Mouse (Mus musculus) hindbrain, embryonic 16.5 days (tissue): ENCODE measurements at regions not wholly inside any gene's neighbourhood (a gene's known extent, or its start where the extent isn't known, plus 50 kb on each side); places are given as distances from the start of the nearest gene placed in this dataset.
A peak's percentile ranks its signal among the peaks of the same experiment; 100 is the strongest.

ENCODE experiments used
- ATAC-seq: fragments of 200-750 bp; cut with Nextera tagmentation; 2 replicates; pipeline ENCODE4 v1.8.0; 2017; ENCODE audit warnings: moderate TSS enrichment, moderate library complexity
- H3K27ac ChIP-seq: fragments of 300-500 bp; sonication (generic); 2 replicates; pipeline ENCODE4 v1.5.1; 2014; ENCODE audit warnings: low read depth, mild to moderate bottlenecking, control low read depth, low read length, moderate library complexity
- H3K27me3 ChIP-seq: fragments of 300-500 bp; sonication (generic); replicated peaks from 2 replicates; pipeline ENCODE4 v1.6.1; 2014; ENCODE audit warnings: low read length; ENCODE audit not compliant: control insufficient read depth, insufficient read depth
- H3K36me3 ChIP-seq: fragments of 300-500 bp; sonication (generic); 2 replicates; pipeline ENCODE4 v1.6.1; 2014; ENCODE audit warnings: mild to moderate bottlenecking, low read length, moderate library complexity, mixed read lengths; ENCODE audit not compliant: control insufficient read depth, insufficient read depth
- H3K4me1 ChIP-seq: fragments of 300-500 bp; sonication (generic); 2 replicates; pipeline ENCODE4 v1.6.1; 2014; ENCODE audit warnings: low read depth, low read length; ENCODE audit not compliant: control insufficient read depth, insufficient read depth
- H3K4me2 ChIP-seq: fragments of 300-500 bp; sonication (generic); 2 replicates; pipeline ENCODE4 v1.6.1; 2014; ENCODE audit warnings: mild to moderate bottlenecking, low read length, control low read depth, moderate library complexity
- H3K4me3 ChIP-seq: fragments of 300-500 bp; sonication (generic); 2 replicates; pipeline ENCODE4 v1.5.1; 2014; ENCODE audit warnings: mild to moderate bottlenecking, low read length, control low read depth, moderate library complexity
- H3K9ac ChIP-seq: fragments of 300-500 bp; sonication (generic); 2 replicates; pipeline ENCODE4 v1.6.1; 2014; ENCODE audit warnings: low read depth, mild to moderate bottlenecking, control low read depth, low read length, moderate library complexity
- H3K9me3 ChIP-seq: fragments of 300-500 bp; sonication (generic); 2 replicates; pipeline ENCODE4 v1.6.1; 2014; ENCODE audit warnings: mild to moderate bottlenecking, low read length, moderate library complexity; ENCODE audit not compliant: control insufficient read depth
- WGBS: fragments of 180-500 bp; shearing (Covaris S2); extraction: QIAGEN DNeasy Blood & Tissue Kit; methylation state at CpG from one replicate; pipeline ENCODE4 v1.1.7; 2014; 5-methylcytosine and 5-hydroxymethylcytosine counted together

- H3K9ac ChIP-seq = no peak overlapping the region
- peak; percentile 82 for ATAC-seq
- H3K4me3 ChIP-seq = no peak overlapping the region
- WGBS = 33% methylated on average over 3 of the region's 3 CpGs
- no peak overlapping the region for H3K27ac ChIP-seq
- H3K4me1 ChIP-seq = no peaks in the 10 kb centered on the region
- no peaks in the 10 kb centered on the region for H3K9me3 ChIP-seq
- no peaks in the 10 kb centered on the region for H3K27me3 ChIP-seq
- H3K36me3 ChIP-seq = no peaks in the 10 kb centered on the region
- no peak overlapping the region for H3K4me2 ChIP-seq
Observed at GRCm38 (mm10) chr12:47275904-47276303, 457.2 kb upstream of the Nova1 start.

- Histone ChIP-seq H3K27ac (no peak overlapping the region), H3K27me3 (no peaks in the 10 kb centered on the region), H3K9me3 (no peaks in the 10 kb centered on the region), H3K4me1 (no peaks in the 10 kb centered on the region), H3K9ac (no peak overlapping the region), H3K4me2 (no peak overlapping the region), H3K4me3 (no peak overlapping the region), H3K36me3 (no peaks in the 10 kb centered on the region)
- no peak for ATAC-seq
- 91% methylated on average over 2 of the region's 2 CpGs for WGBS
Observed at GRCm38 (mm10) chr12:47272309-47272708, 453.6 kb upstream of the Nova1 start.

- H3K27ac ChIP-seq = no peak overlapping the region
- H3K36me3 ChIP-seq = no peaks in the 10 kb centered on the region
- H3K9me3 ChIP-seq = no peaks in the 10 kb centered on the region
- WGBS = 62% methylated on average over 1 of the region's 1 CpGs
- no peaks in the 10 kb centered on the region for H3K4me1 ChIP-seq
- ATAC-seq = no peak
- no peak overlapping the region for H3K4me3 ChIP-seq
- no peaks in the 10 kb centered on the region for H3K27me3 ChIP-seq
- no peak overlapping the region for H3K4me2 ChIP-seq
- H3K9ac ChIP-seq = no peak overlapping the region
Observed at GRCm38 (mm10) chr12:47264118-47264517, 445.4 kb upstream of the Nova1 start.

DNA sequence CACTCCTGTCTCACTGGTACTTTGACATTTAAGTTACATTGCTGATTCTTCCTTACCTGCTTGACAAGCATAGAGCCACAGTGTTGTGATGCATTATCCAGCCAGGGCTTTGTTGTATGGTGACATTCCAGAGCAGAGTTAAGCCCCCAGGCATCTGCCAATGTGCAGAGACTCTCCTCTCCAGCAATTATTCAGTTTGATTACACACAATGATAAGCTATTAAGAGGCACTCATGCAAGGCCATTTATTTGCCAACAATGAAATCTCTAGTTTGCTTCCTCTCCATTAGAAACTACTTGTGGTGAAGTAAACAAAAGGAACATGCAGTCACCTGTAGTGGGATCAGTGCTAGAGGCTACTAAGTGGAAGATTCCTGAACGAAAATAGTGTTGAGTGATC lies 444.7 kb upstream of the Nova1 start:
- H3K27ac ChIP-seq = no peak overlapping the region
- H3K9ac ChIP-seq = no peak overlapping the region
- no peak overlapping the region for H3K4me2 ChIP-seq
- H3K4me3 ChIP-seq = no peak overlapping the region
- no peaks in the 10 kb centered on the region for H3K4me1 ChIP-seq
- 35% methylated on average over 1 of the region's 1 CpGs for WGBS
- H3K9me3 ChIP-seq = no peaks in the 10 kb centered on the region
- H3K36me3 ChIP-seq = no peaks in the 10 kb centered on the region
- H3K27me3 ChIP-seq = no peaks in the 10 kb centered on the region
- peak; percentile 58 for ATAC-seq

DNA sequence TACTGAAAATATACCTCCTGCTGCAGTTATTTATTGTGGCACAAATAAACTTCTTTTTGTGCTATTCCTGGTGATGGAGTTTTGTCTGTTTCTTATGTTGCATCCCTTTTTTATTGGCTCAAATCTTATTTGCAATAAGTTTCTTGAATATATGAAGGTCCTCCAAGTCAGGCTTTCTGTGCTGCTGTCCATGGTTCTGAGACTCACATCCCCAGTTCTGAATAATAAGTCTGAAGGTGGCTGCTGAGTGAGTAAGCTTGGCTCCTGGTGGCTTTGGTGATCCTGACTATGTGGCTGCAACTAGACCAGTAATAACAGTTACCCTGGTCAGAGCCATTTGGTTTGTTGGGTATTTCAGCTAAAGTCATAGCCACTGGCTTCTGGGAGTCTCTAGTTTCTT lies 433.6 kb upstream of the Nova1 start:
- no peak for ATAC-seq
- Histone ChIP-seq H3K27ac (no peak overlapping the region), H3K9ac (no peak overlapping the region), H3K9me3 (no peaks in the 10 kb centered on the region), H3K4me2 (no peak overlapping the region), H3K4me3 (no peak overlapping the region), H3K27me3 (no peaks in the 10 kb centered on the region), H3K36me3 (no peaks in the 10 kb centered on the region), H3K4me1 (no peaks in the 10 kb centered on the region)

- Histone ChIP-seq H3K9ac (no peak overlapping the region), H3K4me1 (no peaks in the 10 kb centered on the region), H3K27me3 (no peaks in the 10 kb centered on the region), H3K4me2 (no peak overlapping the region), H3K4me3 (no peak overlapping the region), H3K9me3 (no peaks in the 10 kb centered on the region), H3K27ac (no peak overlapping the region), H3K36me3 (no peaks in the 10 kb centered on the region)
- no peak for ATAC-seq
- WGBS = 62% methylated on average over 3 of the region's 3 CpGs
Observed at GRCm38 (mm10) chr12:47243623-47244514, 425.1 kb upstream of the Nova1 start.

- Histone ChIP-seq H3K9ac (no peak overlapping the region), H3K27me3 (no peaks in the 10 kb centered on the region), H3K27ac (no peak overlapping the region), H3K4me2 (no peak overlapping the region), H3K9me3 (no peaks in the 10 kb centered on the region), H3K36me3 (no peaks in the 10 kb centered on the region), H3K4me1 (no peaks in the 10 kb centered on the region), H3K4me3 (no peak overlapping the region)
- WGBS = 47% methylated on average over 4 of the region's 4 CpGs
- ATAC-seq = no peak
Observed at GRCm38 (mm10) chr12:47220016-47220415, 401.3 kb upstream of the Nova1 start.

- Histone ChIP-seq H3K4me2 (no peak overlapping the region), H3K36me3 (no peaks in the 10 kb centered on the region), H3K4me1 (no peaks in the 10 kb centered on the region), H3K4me3 (no peak overlapping the region), H3K9ac (no peak overlapping the region), H3K9me3 (no peaks in the 10 kb centered on the region), H3K27ac (no peak overlapping the region), H3K27me3 (no peaks in the 10 kb centered on the region)
- ATAC-seq = no peak
- 60% methylated on average over 2 of the region's 2 CpGs for WGBS
Observed at GRCm38 (mm10) chr12:47219340-47219739, 400.6 kb upstream of the Nova1 start.

DNA sequence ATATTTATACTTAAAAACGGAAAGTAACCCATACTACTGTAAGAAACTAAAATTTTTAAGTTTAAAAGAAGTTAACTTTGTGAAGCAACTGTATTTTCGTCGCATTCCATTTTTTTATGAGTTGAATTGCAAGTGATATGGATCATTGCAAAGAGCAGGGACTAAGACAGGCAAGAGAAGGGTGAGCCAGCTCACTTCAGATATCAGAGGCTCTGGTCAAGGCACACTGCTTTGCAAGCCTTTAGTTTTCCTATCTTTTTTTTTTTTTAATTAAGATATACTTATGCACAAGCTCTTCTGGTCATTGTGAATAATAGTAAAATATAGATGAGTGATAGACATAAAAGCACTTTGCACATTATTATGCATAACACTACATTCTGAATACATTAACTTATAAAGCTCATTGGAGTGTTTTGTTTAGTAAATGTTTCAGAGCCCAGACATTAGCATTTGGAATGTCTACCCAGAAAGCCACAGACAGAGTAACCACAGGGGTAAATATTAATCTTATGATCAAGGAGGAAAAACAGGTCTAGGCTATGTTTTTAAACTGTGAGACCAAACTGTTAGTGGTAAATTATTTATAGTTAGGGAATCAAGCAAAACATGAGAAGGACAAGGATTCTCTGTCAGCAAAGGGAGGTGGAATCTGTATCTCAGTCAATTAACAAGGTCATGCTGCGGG lies 392.8 kb upstream of the Nova1 start:
- Histone ChIP-seq H3K4me3 (no peak overlapping the region), H3K36me3 (no peaks in the 10 kb centered on the region), H3K27ac (no peak overlapping the region), H3K9ac (no peak overlapping the region), H3K4me1 (no peaks in the 10 kb centered on the region), H3K4me2 (no peak overlapping the region), H3K9me3 (no peaks in the 10 kb centered on the region), H3K27me3 (no peaks in the 10 kb centered on the region)
- no peak for ATAC-seq
- 87% methylated on average over 4 of the region's 4 CpGs for WGBS
